Mouse (Mus musculus) embryonic facial prominence, embryonic 10.5 days (tissue): ENCODE results near the gene Gpr25. TPM values are rescaled to one million over a fixed set of nuclear protein-coding genes. Genes with fewer than 3 reads are reported as not detected.

Experiments
- DNase-seq: peaks from one replicate; pipeline ENCODE4 v3.0.0-alpha.2; 2017; ENCODE audit warnings: low spot score
- H3K27ac ChIP-seq: fragments of 300-500 bp; sonication (generic); replicated peaks from 2 replicates; pipeline ENCODE4 v1.5.1; 2016; ENCODE audit warnings: mild to moderate bottlenecking
- H3K27me3 ChIP-seq: fragments of 300-500 bp; sonication (generic); replicated peaks from 2 replicates; pipeline ENCODE4 v1.6.1; 2016; ENCODE audit warnings: low read depth, mild to moderate bottlenecking; ENCODE audit not compliant: poor library complexity, severe bottlenecking
- H3K36me3 ChIP-seq: fragments of 300-500 bp; sonication (generic); replicated peaks from 2 replicates; pipeline ENCODE4 v1.6.1; 2016; ENCODE audit warnings: mild to moderate bottlenecking, moderate library complexity
- H3K4me1 ChIP-seq: fragments of 300-500 bp; sonication (generic); 2 replicates; pipeline ENCODE4 v1.6.1; 2016
- H3K4me3 ChIP-seq: fragments of 300-500 bp; sonication (generic); 2 replicates; pipeline ENCODE4 v1.5.1; 2016; ENCODE audit warnings: mild to moderate bottlenecking, moderate library complexity
- H3K9me3 ChIP-seq: fragments of 300-500 bp; sonication (generic); 2 replicates; pipeline ENCODE4 v1.6.1; 2016; ENCODE audit warnings: mild to moderate bottlenecking
- WGBS: fragments of 180-500 bp; shearing (Covaris S2); methylation state at CpG from one replicate; pipeline ENCODE4 v1.1.7; 2016; 5-methylcytosine and 5-hydroxymethylcytosine counted together
- polyA plus RNA-seq: library from polyadenylated mRNA; unstranded; fragments of >200 nt; fragmentation: Nextera tagmentation; extraction: Ambion mirVana; gene quantifications from 2 replicates; pipeline ENCODE4 v1.2.1, GENCODE M21; 2016

The Gpr25 gene
- polyA plus RNA-seq, 1 experiment from 2014 or later: not detected

- 43% methylated on average over 6 of the region's 6 CpGs for WGBS
- DNase-seq: no peak
These were observed 5.5 kb downstream of the Gpr25 start for GRCm38 (mm10) chr1:136255174-136255573.

GRCm38 (mm10) chr1:136254503-136255065 lies 6.1 kb downstream of the Gpr25 start:
- Histone ChIP-seq H3K27ac (no peak overlapping the region), H3K27me3 (peaks cover 46% of the 10 kb centered on the region)
- WGBS: 85% methylated on average over 10 of the region's 10 CpGs

More at GRCm38 (mm10) chr1:136255174-136255573, 5.5 kb downstream of the Gpr25 start:
- Histone ChIP-seq H3K27ac (no peak overlapping the region), H3K36me3 (no peaks in the 10 kb centered on the region), H3K9me3 (no peaks in the 10 kb centered on the region), H3K27me3 (peaks cover 52% of the 10 kb centered on the region), H3K4me1 (peaks cover 23% of the 10 kb centered on the region), H3K4me3 (no peak overlapping the region)

GRCm38 (mm10) chr1:136253472-136253871 lies 7.2 kb downstream of the Gpr25 start:
- no peak overlapping the region for H3K4me3 ChIP-seq
- peaks cover 15% of the 10 kb centered on the region for H3K4me1 ChIP-seq
- 22% methylated on average over 2 of the region's 2 CpGs for WGBS
- H3K36me3 ChIP-seq: no peaks in the 10 kb centered on the region
- H3K27ac ChIP-seq: no peak overlapping the region
- no peak for DNase-seq
- H3K27me3 ChIP-seq: peaks cover 35% of the 10 kb centered on the region
- H3K9me3 ChIP-seq: no peaks in the 10 kb centered on the region

More at GRCm38 (mm10) chr1:136254503-136255065, 6.1 kb downstream of the Gpr25 start:
- peaks cover 17% of the 10 kb centered on the region for H3K4me1 ChIP-seq
- no peak overlapping the region for H3K4me3 ChIP-seq
- no peaks in the 10 kb centered on the region for H3K9me3 ChIP-seq
- H3K36me3 ChIP-seq: no peaks in the 10 kb centered on the region
- DNase-seq: no peak

- Histone ChIP-seq H3K36me3 (no peaks in the 10 kb centered on the region), H3K9me3 (no peaks in the 10 kb centered on the region), H3K27ac (no peak overlapping the region), H3K4me1 (0 out of 2 replicates have a peak, but pooled peaks cover 5% of the 10 kb centered on the region), H3K4me3 (no peak overlapping the region), H3K27me3 (peaks cover 7% of the 10 kb centered on the region; the same call in 1 of the 2 replicates)
- WGBS: 72% methylated on average over 5 of the region's 5 CpGs
- DNase-seq: no peak
These were observed 11.0 kb downstream of the Gpr25 start for GRCm38 (mm10) chr1:136249662-136250061.

GRCm38 (mm10) chr1:136247393-136247792 lies 13.3 kb downstream of the Gpr25 start:
- Histone ChIP-seq H3K27me3 (peaks cover 3% of the 10 kb centered on the region; the same call in 1 of the 2 replicates), H3K4me1 (0 out of 2 replicates have a peak, but pooled peaks cover 2% of the 10 kb centered on the region), H3K4me3 (no peak overlapping the region), H3K36me3 (no peaks in the 10 kb centered on the region), H3K9me3 (no peaks in the 10 kb centered on the region), H3K27ac (no peak overlapping the region)
- DNase-seq: no peak
- WGBS: 90% methylated on average over 5 of the region's 5 CpGs

GRCm38 (mm10) chr1:136244469-136244868 lies 16.2 kb downstream of the Gpr25 start:
- H3K36me3 ChIP-seq: no peaks in the 10 kb centered on the region
- WGBS: 91% methylated on average over 5 of the region's 5 CpGs

GRCm38 (mm10) chr1:136241801-136242200 lies 18.9 kb downstream of the Gpr25 start:
- DNase-seq: no peak
- H3K4me1 ChIP-seq: no peaks in the 10 kb centered on the region
- 90% methylated on average over 7 of the region's 7 CpGs for WGBS
- H3K9me3 ChIP-seq: no peaks in the 10 kb centered on the region
- 0 out of 2 replicates have a peak, but pooled peaks cover 4% of the 10 kb centered on the region for H3K27me3 ChIP-seq
- no peak overlapping the region for H3K27ac ChIP-seq
- H3K36me3 ChIP-seq: no peaks in the 10 kb centered on the region
- H3K4me3 ChIP-seq: no peak overlapping the region

More at GRCm38 (mm10) chr1:136244469-136244868, 16.2 kb downstream of the Gpr25 start:
- Histone ChIP-seq H3K4me1 (0 out of 2 replicates have a peak, but pooled peaks cover 2% of the 10 kb centered on the region), H3K27me3 (peaks cover 7% of the 10 kb centered on the region; the same call in 1 of the 2 replicates), H3K9me3 (no peaks in the 10 kb centered on the region), H3K4me3 (no peak overlapping the region), H3K27ac (no peak overlapping the region)
- no peak for DNase-seq

GRCm38 (mm10) chr1:136238495-136238894 lies 22.2 kb downstream of the Gpr25 start:
- Histone ChIP-seq H3K4me3 (no peak overlapping the region), H3K36me3 (no peaks in the 10 kb centered on the region), H3K9me3 (no peaks in the 10 kb centered on the region), H3K4me1 (peaks cover 11% of the 10 kb centered on the region), H3K27me3 (peaks cover 23% of the 10 kb centered on the region; the same call in 1 of the 2 replicates), H3K27ac (no peak overlapping the region)
- WGBS: 90% methylated on average over 4 of the region's 4 CpGs
- DNase-seq: no peak

- Histone ChIP-seq H3K27me3 (peaks cover 31% of the 10 kb centered on the region; the same call in 1 of the 2 replicates), H3K27ac (peak overlapping the region; percentile 94), H3K4me1 (peaks cover 48% of the 10 kb centered on the region), H3K4me3 (peak overlapping the region; percentile 79), H3K36me3 (no peaks in the 10 kb centered on the region), H3K9me3 (no peaks in the 10 kb centered on the region)
- DNase-seq: no peak
- 2% methylated on average over 9 of the region's 9 CpGs for WGBS
These were observed 26.0 kb downstream of the Gpr25 start for GRCm38 (mm10) chr1:136234595-136235092.

GRCm38 (mm10) chr1:136233892-136234594 lies 26.6 kb downstream of the Gpr25 start, which contains the start of gene Inava:
TSS of gene Inava (minus strand) at chr1:136234264.
- H3K36me3 ChIP-seq: no peaks in the 10 kb centered on the region
- DNase-seq: peak; percentile 92
- H3K27me3 ChIP-seq: peaks cover 31% of the 10 kb centered on the region; the same call in 1 of the 2 replicates
- under 1% methylated on average over 51 of the region's 51 CpGs for WGBS
- no peaks in the 10 kb centered on the region for H3K9me3 ChIP-seq
- H3K27ac ChIP-seq: peak within 1 kb of the TSS; percentile 94
- H3K4me3 ChIP-seq: peak within 1 kb of the TSS; percentile 79
- H3K4me1 ChIP-seq: peaks cover 54% of the 10 kb centered on the region

GRCm38 (mm10) chr1:136232986-136233790 lies 27.5 kb downstream of the Gpr25 start:
- H3K36me3 ChIP-seq: no peaks in the 10 kb centered on the region; the same call in 1 of the 2 replicates
- peaks cover 63% of the 10 kb centered on the region for H3K4me1 ChIP-seq
- under 1% methylated on average over 23 of the region's 23 CpGs for WGBS
- H3K4me3 ChIP-seq: peak overlapping the region; percentile 79
- H3K27ac ChIP-seq: peak overlapping the region; percentile 94
- H3K9me3 ChIP-seq: no peaks in the 10 kb centered on the region
- peak; percentile 67 for DNase-seq
- H3K27me3 ChIP-seq: peaks cover 31% of the 10 kb centered on the region; the same call in 1 of the 2 replicates
